Mouse (Mus musculus): ENCODE measurements at regions not wholly inside any gene's neighbourhood (a gene's known extent, or its start where the extent isn't known, plus 50 kb on each side); places are given as distances from the start of the nearest gene placed in this dataset.
A peak's percentile ranks its signal among the peaks of the same experiment; 100 is the strongest.

- H3K4me1 ChIP-seq (ENCODE audit: control insufficient read depth in 2 of 2, insufficient read depth in 2 of 2, low read length in 2 of 2) = no peaks in the 10 kb centered on the region
- H3K9ac ChIP-seq (ENCODE audit: low read length) = no peak overlapping the region
- no peaks in the 10 kb centered on the region for H3K27me3 ChIP-seq (ENCODE audit: control insufficient read depth, insufficient read depth, low read length)
- ATAC-seq (ENCODE audit: insufficient number of reproducible peaks, insufficient read depth, low FRiP score, low read depth) = no peak
- H3K27ac ChIP-seq (replicated peaks in 1 of 2; ENCODE audit: control insufficient read depth in 1 of 2, insufficient read depth in 1 of 2, low read depth in 2 of 2, low read length in 2 of 2) = no peak overlapping the region
- no peaks in the 10 kb centered on the region for H3K9me3 ChIP-seq (ENCODE audit: control insufficient read depth, low read length)
- H3K4me3 ChIP-seq (ENCODE audit: control insufficient read depth in 1 of 2, insufficient read depth in 1 of 2, low read depth in 1 of 2, low read length in 2 of 2) = no peak overlapping the region
- no peaks in the 10 kb centered on the region for H3K36me3 ChIP-seq (ENCODE audit: control insufficient read depth, insufficient read depth, low read length)
- H3K4me2 ChIP-seq (ENCODE audit: low read length) = no peak overlapping the region
These were observed 52.0 kb upstream of the C030005K15Rik start for GRCm38 (mm10) chr10:97778531-97778930.

GRCm38 (mm10) chr10:97779335-97779734 is 52.8 kb upstream of the C030005K15Rik start:
- no peak overlapping the region for H3K4me2 ChIP-seq (ENCODE audit: low read length)
- H3K4me1 ChIP-seq (ENCODE audit: control insufficient read depth in 2 of 2, insufficient read depth in 2 of 2, low read length in 2 of 2) = no peaks in the 10 kb centered on the region
- ATAC-seq (ENCODE audit: insufficient number of reproducible peaks, insufficient read depth, low FRiP score, low read depth) = no peak
- no peaks in the 10 kb centered on the region for H3K27me3 ChIP-seq (ENCODE audit: control insufficient read depth, insufficient read depth, low read length)
- H3K9me3 ChIP-seq (ENCODE audit: control insufficient read depth, low read length) = no peaks in the 10 kb centered on the region
- no peak overlapping the region for H3K27ac ChIP-seq (replicated peaks in 1 of 2; ENCODE audit: control insufficient read depth in 1 of 2, insufficient read depth in 1 of 2, low read depth in 2 of 2, low read length in 2 of 2)
- H3K4me3 ChIP-seq (ENCODE audit: control insufficient read depth in 1 of 2, insufficient read depth in 1 of 2, low read depth in 1 of 2, low read length in 2 of 2) = no peak overlapping the region
- H3K9ac ChIP-seq (ENCODE audit: low read length) = no peak overlapping the region
- 60% methylated on average over 4 of the region's 4 CpGs for WGBS
- no peaks in the 10 kb centered on the region for H3K36me3 ChIP-seq (ENCODE audit: control insufficient read depth, insufficient read depth, low read length)

- Histone ChIP-seq H3K27me3 (ENCODE audit: control insufficient read depth, insufficient read depth, low read length) (no peaks in the 10 kb centered on the region), H3K4me3 (ENCODE audit: control insufficient read depth in 1 of 2, insufficient read depth in 1 of 2, low read depth in 1 of 2, low read length in 2 of 2) (no peak overlapping the region), H3K4me2 (ENCODE audit: low read length) (no peak overlapping the region), H3K4me1 (ENCODE audit: control insufficient read depth in 2 of 2, insufficient read depth in 2 of 2, low read length in 2 of 2) (no peaks in the 10 kb centered on the region), H3K9me3 (ENCODE audit: control insufficient read depth, low read length) (no peaks in the 10 kb centered on the region), H3K36me3 (ENCODE audit: control insufficient read depth, insufficient read depth, low read length) (no peaks in the 10 kb centered on the region), H3K9ac (ENCODE audit: low read length) (no peak overlapping the region), H3K27ac (replicated peaks in 1 of 2; ENCODE audit: control insufficient read depth in 1 of 2, insufficient read depth in 1 of 2, low read depth in 2 of 2, low read length in 2 of 2) (no peak overlapping the region)
- ATAC-seq (ENCODE audit: insufficient number of reproducible peaks, insufficient read depth, low FRiP score, low read depth) = no peak
- 73% methylated on average over 2 of the region's 2 CpGs for WGBS
These were observed 67.2 kb upstream of the C030005K15Rik start for GRCm38 (mm10) chr10:97793804-97794203.

- WGBS = 59% methylated on average over 9 of the region's 9 CpGs
- Histone ChIP-seq H3K4me3 (ENCODE audit: control insufficient read depth in 1 of 2, insufficient read depth in 1 of 2, low read depth in 1 of 2, low read length in 2 of 2) (no peak overlapping the region), H3K9ac (ENCODE audit: low read length) (no peak overlapping the region), H3K4me1 (ENCODE audit: control insufficient read depth in 2 of 2, insufficient read depth in 2 of 2, low read length in 2 of 2) (no peaks in the 10 kb centered on the region), H3K4me2 (ENCODE audit: low read length) (no peak overlapping the region), H3K36me3 (ENCODE audit: control insufficient read depth, insufficient read depth, low read length) (no peaks in the 10 kb centered on the region), H3K27me3 (ENCODE audit: control insufficient read depth, insufficient read depth, low read length) (no peaks in the 10 kb centered on the region), H3K27ac (replicated peaks in 1 of 2; ENCODE audit: control insufficient read depth in 1 of 2, insufficient read depth in 1 of 2, low read depth in 2 of 2, low read length in 2 of 2) (no peak overlapping the region), H3K9me3 (ENCODE audit: control insufficient read depth, low read length) (no peaks in the 10 kb centered on the region)
- ATAC-seq (ENCODE audit: insufficient number of reproducible peaks, insufficient read depth, low FRiP score, low read depth) = no peak
These were observed 75.1 kb upstream of the C030005K15Rik start for GRCm38 (mm10) chr10:97801448-97802265.

- 87% methylated on average over 2 of the region's 2 CpGs for WGBS
- Histone ChIP-seq H3K9ac (ENCODE audit: low read length) (no peak overlapping the region), H3K27me3 (ENCODE audit: control insufficient read depth, insufficient read depth, low read length) (no peaks in the 10 kb centered on the region), H3K9me3 (ENCODE audit: control insufficient read depth, low read length) (no peaks in the 10 kb centered on the region), H3K4me3 (ENCODE audit: control insufficient read depth in 1 of 2, insufficient read depth in 1 of 2, low read depth in 1 of 2, low read length in 2 of 2) (no peak overlapping the region), H3K4me1 (ENCODE audit: control insufficient read depth in 2 of 2, insufficient read depth in 2 of 2, low read length in 2 of 2) (no peaks in the 10 kb centered on the region), H3K4me2 (ENCODE audit: low read length) (no peak overlapping the region), H3K36me3 (ENCODE audit: control insufficient read depth, insufficient read depth, low read length) (no peaks in the 10 kb centered on the region), H3K27ac (replicated peaks in 1 of 2; ENCODE audit: control insufficient read depth in 1 of 2, insufficient read depth in 1 of 2, low read depth in 2 of 2, low read length in 2 of 2) (no peak overlapping the region)
- no peak for ATAC-seq (ENCODE audit: insufficient number of reproducible peaks, insufficient read depth, low FRiP score, low read depth)
These were observed 81.4 kb upstream of the C030005K15Rik start for GRCm38 (mm10) chr10:97807947-97808346.

GRCm38 (mm10) chr10:97842574-97842973 is 116.0 kb upstream of the C030005K15Rik start:
- WGBS = 61% methylated on average over 3 of the region's 3 CpGs
- no peaks in the 10 kb centered on the region for H3K27me3 ChIP-seq (ENCODE audit: control insufficient read depth, insufficient read depth, low read length)
- H3K4me3 ChIP-seq (ENCODE audit: control insufficient read depth in 1 of 2, insufficient read depth in 1 of 2, low read depth in 1 of 2, low read length in 2 of 2) = no peak overlapping the region
- H3K27ac ChIP-seq (replicated peaks in 1 of 2; ENCODE audit: control insufficient read depth in 1 of 2, insufficient read depth in 1 of 2, low read depth in 2 of 2, low read length in 2 of 2) = no peak overlapping the region
- no peaks in the 10 kb centered on the region for H3K36me3 ChIP-seq (ENCODE audit: control insufficient read depth, insufficient read depth, low read length)
- ATAC-seq (ENCODE audit: insufficient number of reproducible peaks, insufficient read depth, low FRiP score, low read depth) = no peak
- no peaks in the 10 kb centered on the region for H3K9me3 ChIP-seq (ENCODE audit: control insufficient read depth, low read length)
- no peaks in the 10 kb centered on the region for H3K4me1 ChIP-seq (ENCODE audit: control insufficient read depth in 2 of 2, insufficient read depth in 2 of 2, low read length in 2 of 2)
- H3K9ac ChIP-seq (ENCODE audit: low read length) = no peak overlapping the region
- H3K4me2 ChIP-seq (ENCODE audit: low read length) = no peak overlapping the region

- WGBS = 81% methylated on average over 2 of the region's 2 CpGs
- Histone ChIP-seq H3K4me1 (ENCODE audit: control insufficient read depth in 2 of 2, insufficient read depth in 2 of 2, low read length in 2 of 2) (no peaks in the 10 kb centered on the region), H3K4me3 (ENCODE audit: control insufficient read depth in 1 of 2, insufficient read depth in 1 of 2, low read depth in 1 of 2, low read length in 2 of 2) (no peak overlapping the region), H3K4me2 (ENCODE audit: low read length) (no peak overlapping the region), H3K9me3 (ENCODE audit: control insufficient read depth, low read length) (no peaks in the 10 kb centered on the region), H3K9ac (ENCODE audit: low read length) (no peak overlapping the region), H3K27me3 (ENCODE audit: control insufficient read depth, insufficient read depth, low read length) (no peaks in the 10 kb centered on the region), H3K27ac (replicated peaks in 1 of 2; ENCODE audit: control insufficient read depth in 1 of 2, insufficient read depth in 1 of 2, low read depth in 2 of 2, low read length in 2 of 2) (no peak overlapping the region), H3K36me3 (ENCODE audit: control insufficient read depth, insufficient read depth, low read length) (no peaks in the 10 kb centered on the region)
- no peak for ATAC-seq (ENCODE audit: insufficient number of reproducible peaks, insufficient read depth, low FRiP score, low read depth)
These were observed 124.9 kb upstream of the C030005K15Rik start for GRCm38 (mm10) chr10:97851487-97851886.

GRCm38 (mm10) chr10:97877088-97877487 is 150.5 kb upstream of the C030005K15Rik start:
- 32% methylated on average over 3 of the region's 3 CpGs for WGBS
- no peak overlapping the region for H3K4me2 ChIP-seq (ENCODE audit: low read length)
- H3K9ac ChIP-seq (ENCODE audit: low read length) = no peak overlapping the region
- no peaks in the 10 kb centered on the region for H3K36me3 ChIP-seq (ENCODE audit: control insufficient read depth, insufficient read depth, low read length)
- no peaks in the 10 kb centered on the region for H3K27me3 ChIP-seq (ENCODE audit: control insufficient read depth, insufficient read depth, low read length)
- ATAC-seq (ENCODE audit: insufficient number of reproducible peaks, insufficient read depth, low FRiP score, low read depth) = no peak
- H3K27ac ChIP-seq (replicated peaks in 1 of 2; ENCODE audit: control insufficient read depth in 1 of 2, insufficient read depth in 1 of 2, low read depth in 2 of 2, low read length in 2 of 2) = peak overlapping the region in 1 of 2 experiments; percentile 19; a peak in 1 of 4 replicates
- no peaks in the 10 kb centered on the region for H3K9me3 ChIP-seq (ENCODE audit: control insufficient read depth, low read length)
- H3K4me1 ChIP-seq (ENCODE audit: control insufficient read depth in 2 of 2, insufficient read depth in 2 of 2, low read length in 2 of 2) = no peaks in the 10 kb centered on the region
- no peak overlapping the region for H3K4me3 ChIP-seq (ENCODE audit: control insufficient read depth in 1 of 2, insufficient read depth in 1 of 2, low read depth in 1 of 2, low read length in 2 of 2)
